Mouse (Mus musculus): Measurements from ENCODE around the gene Camsap3. TPM values are rescaled to one million over a fixed set of nuclear protein-coding genes. Genes with fewer than 3 reads are reported as not detected.
"Not testable (repeated sequence)": the region's sequence is repeated elsewhere in the genome, so short reads cannot be mapped to it uniquely, and the experiment has no call there.

Gene Camsap3
- total RNA-seq (2017) = 1.0 TPM in 2 replicates

DNA sequence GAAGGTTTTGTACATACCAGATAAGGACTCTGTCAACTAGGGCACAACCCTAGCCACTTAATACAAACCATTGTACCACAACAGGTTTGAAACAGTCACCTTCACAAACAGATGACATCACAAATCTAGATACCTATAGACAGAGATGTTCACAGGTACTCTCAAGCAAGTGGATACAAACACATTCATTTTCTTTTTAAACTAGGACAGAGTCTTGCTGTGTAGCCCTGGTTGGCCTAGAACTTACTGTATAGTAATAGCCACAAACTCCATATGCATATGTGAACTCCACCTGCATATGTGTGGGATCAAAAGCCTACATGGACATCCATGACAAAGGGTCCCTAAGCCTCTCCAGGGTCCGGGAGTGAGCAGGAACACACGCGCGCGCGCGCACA is at the start of gene Camsap3:
Camsap3 (plus strand) TSS at position 301 of the 398 bp plus-strand sequence.
- no peak for ATAC-seq (replicated peaks; ENCODE audit: low read depth, poor library complexity, severe bottlenecking)

DNA sequence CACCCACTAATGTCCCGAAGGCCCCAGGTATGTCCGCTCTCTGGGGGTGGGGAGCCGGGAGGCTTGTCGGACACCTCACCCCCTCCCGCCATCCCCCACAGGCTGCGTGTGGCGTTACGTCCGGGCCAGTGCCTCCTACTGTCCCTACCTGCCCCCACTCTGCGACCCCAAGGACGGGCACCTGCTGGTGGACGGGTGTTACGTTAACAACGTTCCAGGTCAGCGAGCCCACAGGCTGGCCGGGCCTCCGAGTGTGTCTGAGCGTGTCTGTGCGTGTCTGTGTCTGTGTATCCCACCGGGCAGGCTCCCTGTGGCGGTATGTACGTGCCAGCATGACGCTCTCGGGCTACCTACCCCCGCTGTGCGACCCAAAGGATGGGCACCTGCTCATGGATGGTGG is 49.4 kb upstream of the Camsap3 start:
- ATAC-seq (replicated peaks; ENCODE audit: low read depth, poor library complexity, severe bottlenecking) = no peak

DNA sequence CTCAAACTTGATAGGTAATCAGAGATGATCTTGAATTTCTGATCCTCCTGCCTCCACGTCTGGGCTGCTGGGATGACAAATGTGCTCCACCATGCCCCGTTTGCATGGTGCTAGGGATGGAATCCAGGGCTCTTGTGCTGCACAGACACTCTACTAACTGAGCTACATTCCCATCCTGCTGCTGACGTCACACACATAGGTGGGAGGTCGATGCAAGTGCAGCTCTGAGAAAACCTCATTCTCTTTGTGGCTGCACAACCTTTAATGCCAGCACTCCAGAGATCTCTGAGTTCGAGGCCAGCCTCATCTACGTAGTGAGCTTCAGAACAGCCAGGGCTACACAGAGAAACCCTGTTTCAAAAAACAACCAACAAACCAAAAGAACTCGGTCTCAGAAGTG is 47.9 kb upstream of the Camsap3 start:
- no peak for ATAC-seq (replicated peaks; ENCODE audit: low read depth, poor library complexity, severe bottlenecking)

DNA sequence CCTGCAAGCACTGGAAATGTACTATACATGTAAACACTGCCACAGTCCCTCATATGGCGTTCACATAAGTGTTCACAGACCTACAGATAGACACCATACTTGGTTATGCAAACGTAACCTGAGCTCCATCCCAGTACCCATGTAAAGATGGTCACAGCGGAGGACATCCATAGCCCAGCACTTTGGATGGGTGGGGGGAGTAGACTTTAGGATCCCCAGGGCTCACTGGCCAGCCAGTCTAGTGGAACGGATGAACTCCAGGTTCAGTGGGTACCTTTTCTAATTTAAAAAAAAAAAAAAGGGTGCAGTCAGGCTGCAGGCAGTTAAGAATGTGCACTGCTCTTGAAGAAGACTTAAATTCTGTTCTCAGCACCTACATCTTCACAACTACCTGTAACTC is 47.0 kb upstream of the Camsap3 start:
- ATAC-seq (replicated peaks; ENCODE audit: low read depth, poor library complexity, severe bottlenecking) = no peak

DNA sequence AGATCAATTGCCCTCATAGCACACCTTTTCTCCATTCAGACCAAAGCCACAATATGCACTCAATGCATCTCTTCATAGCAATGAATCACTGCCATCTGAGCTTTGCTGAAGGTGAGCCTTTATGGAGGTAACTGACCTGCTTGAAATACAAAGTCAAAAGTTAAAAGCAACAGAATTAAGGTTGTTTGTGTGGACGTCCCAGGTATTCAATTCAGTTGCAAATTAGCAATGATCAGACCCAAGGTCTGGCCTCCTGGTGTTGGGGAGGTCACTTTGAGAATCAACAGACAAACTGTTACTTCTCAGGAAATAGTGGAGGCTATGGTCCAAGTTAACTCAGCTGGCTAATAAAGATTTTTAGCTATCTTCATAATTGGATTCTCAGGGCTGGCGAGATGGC is 40.6 kb upstream of the Camsap3 start:
- ATAC-seq (replicated peaks; ENCODE audit: low read depth, poor library complexity, severe bottlenecking) = no peak

DNA sequence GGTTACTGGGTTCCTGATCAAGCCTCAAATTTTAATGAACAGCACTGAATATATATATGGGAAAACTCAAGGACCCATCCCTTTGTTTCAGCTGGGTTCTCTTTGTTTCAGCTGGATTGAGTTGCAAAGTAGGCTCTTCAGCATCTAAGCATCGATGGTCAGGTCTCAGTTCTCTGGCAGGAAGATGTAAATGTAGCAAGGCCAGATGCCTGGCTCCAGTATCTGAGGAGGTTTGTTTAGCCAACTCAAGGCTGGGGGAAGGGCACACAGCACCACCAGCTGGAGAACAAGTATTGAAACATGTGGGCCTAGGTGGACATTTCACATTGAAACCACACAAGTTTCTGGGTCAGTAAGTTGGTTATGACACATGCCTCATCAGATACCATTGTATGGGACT is 34.9 kb upstream of the Camsap3 start:
- ATAC-seq (replicated peaks; ENCODE audit: low read depth, poor library complexity, severe bottlenecking) = no peak

DNA sequence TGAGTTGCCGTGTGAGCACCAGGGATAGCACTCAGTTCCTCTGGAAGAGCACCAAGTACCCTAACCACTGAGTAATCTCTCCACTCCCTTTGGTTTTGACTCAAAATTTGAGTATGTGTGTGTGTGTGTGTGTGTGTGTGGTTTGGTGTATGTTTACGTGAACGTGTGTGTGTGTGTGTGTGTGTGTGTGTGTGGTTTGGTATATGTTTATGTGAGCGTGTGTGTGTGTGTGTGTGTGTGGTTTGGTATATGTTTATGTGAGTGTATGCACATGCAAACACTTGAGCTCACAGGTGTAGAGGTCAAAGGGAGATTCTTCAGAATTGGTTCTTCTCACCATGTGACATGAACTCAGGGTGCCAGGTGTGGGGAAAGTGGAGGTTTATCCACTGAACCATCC is 31.0 kb upstream of the Camsap3 start:
- ATAC-seq (replicated peaks; ENCODE audit: low read depth, poor library complexity, severe bottlenecking) = no peak; the same call in 1 of the 2 replicates

DNA sequence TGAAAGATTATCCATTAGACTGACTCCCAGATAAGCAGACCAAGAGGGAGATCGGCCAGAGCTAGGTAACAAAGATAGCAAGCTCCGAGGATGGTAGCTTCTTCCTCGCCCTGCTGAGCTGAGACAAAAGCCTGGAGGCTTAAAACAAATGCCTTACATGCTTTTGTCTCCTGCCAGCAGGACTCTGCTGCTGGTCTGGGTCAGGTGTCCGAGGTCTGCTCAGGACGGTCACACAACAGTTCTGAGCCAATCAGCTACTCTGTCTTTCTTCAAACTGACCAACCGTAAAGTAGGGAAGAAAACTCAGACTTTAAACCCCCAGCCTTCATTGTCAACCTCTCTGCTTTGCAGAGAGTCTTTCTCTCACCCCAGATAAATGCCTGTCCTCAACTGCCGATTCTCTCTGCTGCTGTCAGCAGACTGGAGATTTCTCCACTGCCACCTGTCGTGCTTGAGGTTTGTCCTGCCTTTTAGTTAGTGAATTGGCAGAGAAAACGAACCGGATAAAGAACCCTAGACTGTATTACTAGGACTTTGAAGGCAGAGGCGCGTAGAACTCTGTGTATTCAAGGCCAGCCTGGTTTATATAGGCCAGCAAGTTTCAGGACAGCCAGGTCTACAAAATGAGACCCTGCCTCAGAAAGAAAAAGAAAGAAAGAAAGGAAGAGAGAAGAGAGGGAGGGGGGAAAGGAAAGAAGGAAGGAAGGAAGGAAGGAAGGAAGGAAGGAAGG is 19.3 kb upstream of the Camsap3 start, which contains the start of gene C330021F23Rik:
C330021F23Rik (plus strand) TSS at position 350 of the 731 bp plus-strand sequence.
- no peak for ATAC-seq (replicated peaks; ENCODE audit: low read depth, poor library complexity, severe bottlenecking)

DNA sequence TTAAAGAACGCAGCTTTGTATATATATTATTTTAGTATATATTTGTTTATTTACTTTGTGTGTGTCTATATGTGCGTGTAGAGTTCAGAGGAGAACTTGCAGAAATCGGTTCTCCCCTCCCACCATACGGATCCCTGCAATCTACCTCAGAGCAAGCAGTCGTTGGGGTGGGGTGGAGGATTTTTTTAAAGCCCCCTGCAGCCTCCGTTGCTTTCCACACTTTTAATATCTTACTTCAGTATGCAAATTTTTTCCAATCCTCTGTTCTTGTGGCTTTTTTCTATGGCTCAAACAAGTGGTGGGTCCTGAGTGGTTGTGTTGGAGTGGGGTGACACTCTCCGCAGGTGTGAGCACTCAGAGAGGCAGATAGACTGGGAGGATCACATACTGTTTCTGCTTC is 18.7 kb upstream of the Camsap3 start:
- no peak for ATAC-seq (replicated peaks; ENCODE audit: low read depth, poor library complexity, severe bottlenecking)

DNA sequence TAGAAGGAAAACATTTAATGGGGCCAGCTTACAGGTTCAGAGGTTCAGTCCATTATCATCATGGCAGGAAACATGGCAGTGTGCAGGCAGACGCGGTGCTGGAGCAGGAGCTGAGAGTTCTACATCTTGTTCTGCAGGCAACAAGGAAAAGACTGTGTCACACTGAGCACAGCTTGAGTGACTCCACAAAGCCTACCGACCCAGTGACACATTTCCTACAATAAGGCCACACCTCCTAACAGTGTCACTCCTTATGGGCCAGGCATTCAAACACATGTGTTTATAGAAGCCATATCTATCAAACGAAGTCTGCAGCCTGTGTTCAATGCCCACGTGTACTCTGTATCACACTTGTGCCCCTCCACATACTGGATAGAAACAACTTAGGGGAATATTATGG is 17.3 kb upstream of the Camsap3 start:
- no peak for ATAC-seq (replicated peaks; ENCODE audit: low read depth, poor library complexity, severe bottlenecking)

DNA sequence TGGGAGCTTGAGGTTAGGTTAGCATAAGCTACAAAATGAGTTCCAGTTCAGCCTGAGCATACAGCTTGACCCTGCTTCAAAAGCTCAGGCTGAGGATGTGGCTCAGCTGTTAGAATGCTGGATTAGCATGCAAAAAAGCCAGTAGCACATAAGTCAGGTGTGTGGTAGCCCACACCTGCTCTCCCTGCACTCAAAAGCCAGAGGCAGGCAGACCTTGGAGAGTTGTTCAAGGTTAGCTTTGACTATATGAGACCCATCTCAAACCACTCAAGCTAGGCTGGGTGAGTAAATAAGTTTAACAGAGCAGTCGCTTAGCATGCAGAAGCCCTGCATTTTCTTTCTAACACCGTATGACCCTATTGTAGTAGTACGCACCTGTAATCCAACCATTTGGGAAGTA is 12.5 kb upstream of the Camsap3 start:
- ATAC-seq (replicated peaks; ENCODE audit: low read depth, poor library complexity, severe bottlenecking) = no peak

DNA sequence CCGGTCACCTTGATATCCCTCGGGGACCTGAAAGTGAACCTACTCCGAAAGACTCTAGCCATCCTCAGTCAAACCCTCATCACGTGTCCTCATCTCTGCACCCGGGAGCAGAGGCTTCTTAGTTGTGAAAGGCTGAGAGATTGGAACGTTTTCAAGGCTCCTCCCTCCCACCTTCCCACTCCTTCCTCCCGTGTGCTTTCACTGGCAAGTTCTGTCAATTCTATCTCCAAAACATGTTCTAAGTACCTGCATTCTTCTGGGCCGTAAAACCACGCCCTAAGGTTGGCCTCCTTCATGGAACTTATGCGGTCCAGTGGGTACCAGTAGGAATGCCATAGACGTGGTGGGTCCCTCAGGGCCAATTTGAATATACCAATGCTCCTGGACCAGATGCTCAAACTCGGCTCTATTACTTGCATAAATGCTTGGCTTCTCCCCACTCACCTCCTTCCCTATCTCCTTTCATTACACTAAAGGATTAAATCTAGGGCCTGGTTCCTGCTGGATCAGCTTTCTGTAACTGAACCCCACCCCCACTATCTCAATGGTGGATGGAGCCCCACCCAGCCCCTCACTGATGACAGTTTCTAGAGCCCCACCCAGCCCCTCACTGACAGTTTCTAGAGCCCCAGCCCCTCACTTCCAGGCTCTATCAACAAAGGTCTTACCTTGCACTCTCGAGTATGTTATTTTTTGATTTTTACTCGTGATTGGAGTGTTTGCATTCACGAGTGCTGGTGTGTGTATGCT is 10.7 kb upstream of the Camsap3 start:
- no peak for ATAC-seq (replicated peaks; ENCODE audit: low read depth, poor library complexity, severe bottlenecking)

DNA sequence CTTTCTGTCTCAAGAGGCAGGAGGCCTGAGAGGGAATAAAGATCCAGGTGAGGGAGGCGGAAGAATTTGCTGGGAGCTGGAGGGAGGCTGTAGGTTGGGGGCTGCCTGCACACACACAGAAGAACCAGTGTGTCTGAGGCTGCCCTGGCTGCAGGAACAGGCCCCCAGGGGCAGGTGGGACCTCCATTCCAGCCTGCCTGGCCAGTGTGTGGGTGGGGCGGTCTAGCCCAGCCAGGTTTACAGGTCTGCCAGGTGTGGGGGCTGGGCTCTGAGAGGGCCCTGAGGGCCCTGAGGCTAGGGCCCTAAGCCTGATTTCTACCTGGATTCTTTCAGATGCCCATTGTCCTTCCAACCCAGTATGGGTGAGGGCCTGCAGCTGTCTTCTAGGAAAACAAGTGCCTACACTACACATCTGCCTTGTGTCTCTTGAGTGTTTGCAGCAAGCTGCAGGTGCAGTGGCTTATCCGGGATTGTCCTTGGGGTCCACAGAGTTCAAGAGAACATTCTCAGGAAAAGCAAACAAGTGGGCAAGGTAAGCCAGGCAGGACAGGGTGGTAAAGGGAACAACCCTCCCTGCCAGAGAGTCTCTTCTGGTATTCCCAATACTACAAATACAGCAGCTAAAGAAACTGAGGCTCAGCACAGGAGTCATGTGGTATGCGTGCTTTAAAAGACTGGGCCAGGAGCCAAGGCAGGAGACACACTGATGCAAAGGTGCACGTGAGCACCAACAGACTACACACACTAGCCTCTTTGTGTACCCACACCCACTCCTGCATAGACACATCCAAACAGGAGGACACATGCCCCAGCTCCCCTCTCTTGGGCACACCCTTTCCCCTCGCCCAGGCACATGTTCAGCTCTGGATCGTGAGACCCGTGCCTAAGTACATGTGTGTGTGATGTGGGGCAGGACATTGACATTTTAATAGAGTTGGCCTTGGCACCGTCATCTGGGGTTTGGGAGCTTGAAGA is 7.4 kb upstream of the Camsap3 start:
- no peak for ATAC-seq (replicated peaks; ENCODE audit: low read depth, poor library complexity, severe bottlenecking)

DNA sequence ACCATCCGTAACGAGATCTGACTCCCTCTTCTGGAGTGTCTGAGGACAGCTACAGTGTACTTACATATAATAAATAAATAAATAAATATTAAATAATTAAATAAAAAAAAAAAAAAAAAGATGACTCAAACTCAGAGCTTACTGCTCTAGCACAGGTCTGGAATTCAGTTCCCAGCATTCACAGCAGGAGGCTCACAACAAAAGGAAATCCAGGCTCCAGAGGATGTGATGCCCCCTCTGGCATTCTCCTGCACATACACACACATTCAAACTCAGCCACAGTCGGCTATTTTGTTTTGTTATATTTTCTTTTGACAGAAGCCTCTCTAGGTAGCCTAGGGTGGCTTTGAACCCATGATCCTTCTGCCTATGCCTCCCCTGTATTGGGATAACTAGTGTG is 5.1 kb upstream of the Camsap3 start:
- ATAC-seq (replicated peaks; ENCODE audit: low read depth, poor library complexity, severe bottlenecking) = not testable (repeated sequence)

DNA sequence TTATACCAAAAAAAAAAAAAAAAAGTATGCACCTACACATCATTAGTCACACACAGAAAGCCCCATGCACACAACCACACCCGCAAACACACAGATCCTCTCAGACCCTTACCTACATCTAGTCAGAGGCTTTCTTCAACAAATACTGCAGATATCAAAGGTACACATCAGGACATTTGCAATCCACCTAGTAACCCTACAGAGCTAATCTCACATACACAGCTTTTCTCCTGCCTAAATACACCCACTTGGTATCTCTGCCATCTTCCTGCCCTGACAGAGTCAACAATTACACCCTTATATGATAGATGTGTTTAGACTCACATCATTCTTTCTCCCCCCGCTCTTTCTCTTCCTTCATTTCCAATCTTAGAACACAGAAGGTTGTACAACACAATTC is 641 bp upstream of the Camsap3 start:
- ATAC-seq (replicated peaks; ENCODE audit: low read depth, poor library complexity, severe bottlenecking) = no peak

DNA sequence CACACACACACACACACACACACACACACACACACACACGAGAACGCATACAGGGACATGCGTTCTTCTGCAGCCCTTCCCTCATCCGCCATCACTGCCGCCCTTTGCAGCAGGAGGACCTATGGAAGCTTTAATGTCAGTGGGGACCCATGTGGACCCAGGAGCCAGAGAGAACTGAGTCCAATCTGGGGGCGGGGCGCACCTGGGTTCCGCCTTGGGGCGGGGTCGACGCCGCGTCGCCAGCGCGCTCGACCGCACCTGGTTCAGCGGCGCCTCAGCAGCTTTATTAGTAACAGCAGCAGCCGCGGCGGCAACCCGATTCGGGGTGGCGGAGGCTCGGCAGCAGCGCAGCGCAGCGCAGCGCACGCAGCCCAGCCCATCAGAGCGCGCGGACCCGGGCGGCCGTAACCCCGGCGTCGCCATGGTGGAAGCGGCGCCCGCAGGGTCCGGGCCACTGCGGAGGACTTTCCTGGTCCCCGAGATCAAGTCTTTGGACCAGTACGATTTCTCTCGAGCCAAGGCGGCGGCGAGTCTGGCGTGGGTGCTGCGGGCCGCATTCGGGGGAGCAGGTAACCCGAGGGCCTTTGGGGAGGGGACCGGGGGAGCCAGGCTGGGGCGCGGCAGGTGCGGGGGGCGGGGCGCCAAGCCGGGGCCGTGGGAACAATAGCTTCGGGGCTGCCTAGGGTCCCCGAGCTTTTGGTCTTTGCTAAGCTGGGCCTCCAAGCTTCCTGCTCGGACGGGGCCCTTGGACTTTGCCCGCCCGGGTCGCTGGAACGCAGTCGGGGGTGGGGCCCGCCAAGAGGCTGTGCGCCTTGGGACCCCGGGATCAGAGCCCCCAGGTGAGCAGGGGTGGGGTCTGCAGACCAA is 531 bp downstream of the Camsap3 start:
- ATAC-seq (replicated peaks; ENCODE audit: low read depth, poor library complexity, severe bottlenecking) = peak; percentile 57

DNA sequence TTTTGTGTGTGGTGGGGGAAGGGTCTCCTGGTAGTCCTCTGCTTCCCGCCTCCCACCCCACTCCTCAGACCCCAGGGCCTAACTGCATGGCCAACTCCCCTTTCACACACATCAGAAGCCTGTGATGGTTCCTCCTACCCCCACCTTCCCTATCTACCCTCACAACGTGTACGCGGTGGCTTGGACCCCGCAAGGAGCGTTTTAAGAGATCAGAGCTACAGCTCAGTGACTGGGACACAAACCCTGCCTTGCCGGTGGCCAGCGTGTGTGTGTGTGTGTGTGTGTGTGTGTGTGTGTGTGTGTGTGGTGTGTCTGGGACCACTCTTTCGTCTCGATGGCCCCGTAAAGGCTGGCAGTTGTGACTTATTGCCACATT is 1.2 kb downstream of the Camsap3 start:
- ATAC-seq (replicated peaks; ENCODE audit: low read depth, poor library complexity, severe bottlenecking) = peak; percentile 64

DNA sequence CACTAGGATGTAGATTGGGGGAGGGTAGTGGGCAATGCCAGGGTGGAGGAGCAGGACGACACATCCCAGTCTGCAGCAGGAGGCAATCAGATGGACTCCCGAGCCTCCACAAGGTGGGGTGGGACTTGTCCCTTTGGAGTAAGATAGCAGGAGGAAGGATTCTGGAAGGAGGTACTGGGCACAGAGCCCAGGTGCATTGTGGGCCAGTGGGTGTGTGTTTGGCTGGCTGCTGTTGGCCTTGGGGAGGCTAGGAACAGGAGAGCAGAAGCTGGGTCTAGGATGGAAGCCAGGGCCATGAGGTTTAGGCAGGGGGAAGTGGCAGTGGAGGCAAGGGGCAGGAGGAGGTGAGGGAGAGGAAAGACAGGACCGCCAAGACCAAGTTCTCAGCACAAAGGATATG is 6.4 kb downstream of the Camsap3 start:
- ATAC-seq (replicated peaks; ENCODE audit: low read depth, poor library complexity, severe bottlenecking) = 0 out of 2 replicates have a peak, but pooled peaks have one; percentile 30

DNA sequence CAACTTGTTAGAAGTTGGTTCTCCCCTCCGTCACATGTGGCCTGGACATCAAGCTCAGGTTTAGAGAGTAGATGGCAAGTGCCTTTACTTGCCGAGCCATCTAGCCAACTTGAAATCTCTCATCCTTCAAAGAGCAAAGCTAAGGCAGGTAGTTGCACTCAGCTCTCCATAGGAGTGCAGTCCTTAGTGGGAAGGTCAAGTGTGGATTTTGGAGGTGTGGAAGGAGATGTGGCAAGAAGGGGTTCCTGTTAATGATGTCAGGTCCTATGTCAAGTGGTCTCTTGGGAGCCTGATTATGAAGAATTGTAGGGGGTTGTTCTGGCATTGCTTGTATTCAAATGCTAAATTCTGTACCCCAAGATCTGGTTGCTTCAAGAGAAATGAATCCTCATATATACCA is 7.4 kb downstream of the Camsap3 start:
- ATAC-seq (replicated peaks; ENCODE audit: low read depth, poor library complexity, severe bottlenecking) = no peak

DNA sequence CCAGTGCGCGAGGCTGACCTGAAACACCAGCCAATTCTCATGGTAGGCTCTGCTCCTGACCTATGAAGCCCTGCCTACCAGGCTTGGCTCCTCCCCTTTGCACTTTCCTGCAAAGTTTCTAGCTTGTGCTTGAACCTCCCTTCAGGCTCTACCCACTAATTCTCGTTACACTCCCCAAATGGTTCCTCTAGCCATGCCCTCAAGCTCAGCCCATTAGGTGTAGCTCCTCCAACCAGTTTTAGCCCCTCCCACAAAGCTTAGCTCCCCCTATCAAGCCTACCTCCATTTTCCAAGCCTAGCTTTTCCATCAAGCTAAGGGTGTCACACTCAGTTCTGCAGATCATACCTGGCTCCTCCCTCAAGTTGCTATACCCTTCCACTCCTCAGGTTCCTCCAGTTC is 11.0 kb downstream of the Camsap3 start:
- ATAC-seq (replicated peaks; ENCODE audit: low read depth, poor library complexity, severe bottlenecking) = no peak
